Mouse (Mus musculus) liver, postnatal 0 days (tissue): Measurements from ENCODE around the gene Ifitm3.
A peak's percentile ranks its signal among the peaks of the same experiment; 100 is the strongest.

Experiments
- CTCF ChIP-seq: sonication (generic); IDR thresholded peaks from 2 replicates; pipeline ENCODE4 v1.5.1; 2016; ENCODE audit warnings: antibody characterized with exemption, low read depth
- EP300 ChIP-seq: IDR thresholded peaks from 2 replicates; pipeline ENCODE4 v1.6.1; 2016; ENCODE audit warnings: antibody characterized with exemption, low read depth, mild to moderate bottlenecking

DNA sequence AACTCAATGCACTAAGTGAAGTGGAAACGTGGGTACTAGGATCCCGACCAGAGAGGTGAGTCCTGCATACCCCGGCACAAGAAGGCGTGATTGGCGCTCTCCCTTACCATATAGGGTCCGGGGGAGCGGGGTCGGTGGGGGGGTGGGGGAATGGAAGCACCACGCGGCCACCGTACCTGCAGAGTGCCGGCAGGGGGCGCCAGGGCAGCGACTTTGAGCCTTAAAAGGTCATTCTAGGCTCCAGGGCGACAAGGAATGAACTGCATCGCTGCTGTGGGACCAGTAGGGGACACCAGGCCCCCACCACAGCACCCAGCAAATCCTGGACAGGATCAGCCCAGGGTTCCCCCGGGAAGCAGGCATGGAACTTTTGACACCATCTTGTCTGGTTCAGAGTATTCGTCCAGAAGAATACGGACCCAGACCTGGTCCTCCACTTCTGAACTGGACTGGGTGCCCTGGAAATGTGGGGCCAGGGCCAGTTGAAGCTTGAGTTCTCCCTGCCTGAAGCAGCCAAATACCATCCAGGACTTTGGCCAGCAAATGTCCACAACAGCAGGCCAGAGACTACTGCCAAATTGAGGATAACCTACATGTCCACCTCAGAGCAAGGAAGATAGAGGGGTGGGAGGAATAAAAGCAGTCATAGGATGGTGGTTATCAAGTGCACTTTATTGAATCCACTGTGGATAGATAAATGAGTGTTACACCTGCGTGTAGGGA is 1.5 kb downstream of the Ifitm3 start:
- TF ChIP-seq CTCF (peak; percentile 95), EP300 (no peak)
